Mouse (Mus musculus) lung, postnatal 36 days (tissue): ENCODE measurements around the gene Plaur.
A peak's percentile ranks its signal among the peaks of the same experiment; 100 is the strongest.

ENCODE experiments used
- DNase-seq: peaks from one replicate; pipeline ENCODE4 v3.0.0; 2022; ENCODE audit warnings: mixed read lengths

Plaur gene

DNA sequence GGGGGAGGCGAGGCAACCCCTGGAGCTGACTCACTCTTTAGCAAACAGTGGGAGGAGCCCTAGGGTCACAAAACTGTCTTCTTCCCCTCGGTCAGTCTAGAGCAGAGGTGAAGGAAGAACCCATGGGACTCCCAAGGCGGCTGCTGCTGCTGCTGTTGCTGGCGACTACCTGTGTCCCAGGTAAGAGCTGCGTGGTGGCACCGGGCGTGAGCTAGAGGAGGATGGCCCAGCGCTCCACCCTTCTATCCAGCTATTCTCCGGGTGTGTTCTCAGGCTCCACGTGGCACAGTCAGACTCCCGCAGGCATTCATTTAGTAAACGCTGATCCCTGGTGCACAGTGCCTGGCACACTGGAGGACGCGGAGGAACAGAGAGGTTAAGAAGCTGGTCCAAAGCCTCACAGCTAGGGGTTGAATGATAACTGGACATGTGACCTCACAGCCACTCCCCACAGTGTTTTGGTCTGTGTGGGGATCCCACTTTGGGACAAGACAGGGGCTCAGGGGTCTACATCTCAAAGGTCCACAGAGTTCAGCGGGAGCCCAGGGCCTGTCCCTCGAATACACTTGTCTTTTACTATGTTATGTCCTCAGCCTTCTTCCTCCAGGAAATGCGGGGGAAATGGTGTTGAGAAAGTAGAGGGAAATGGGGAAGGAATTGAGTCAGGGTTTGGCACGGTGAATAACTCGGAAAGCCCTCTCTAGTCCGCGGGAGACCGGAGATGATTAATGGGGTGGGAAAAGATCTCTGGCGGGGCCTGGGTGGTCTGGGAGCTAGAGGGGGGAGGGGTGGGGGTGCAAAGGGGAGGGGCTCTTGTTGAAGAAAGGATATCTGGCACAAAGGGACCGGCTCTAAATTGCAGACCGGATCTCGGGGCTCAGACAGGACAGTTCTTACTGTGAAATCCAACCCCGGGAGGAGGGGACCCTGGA, at the start of gene Plaur:
Gene Plaur, plus strand, starts transcription at position 97 of the 932 bp plus-strand sequence.
- peak; percentile 79 for DNase-seq

DNA sequence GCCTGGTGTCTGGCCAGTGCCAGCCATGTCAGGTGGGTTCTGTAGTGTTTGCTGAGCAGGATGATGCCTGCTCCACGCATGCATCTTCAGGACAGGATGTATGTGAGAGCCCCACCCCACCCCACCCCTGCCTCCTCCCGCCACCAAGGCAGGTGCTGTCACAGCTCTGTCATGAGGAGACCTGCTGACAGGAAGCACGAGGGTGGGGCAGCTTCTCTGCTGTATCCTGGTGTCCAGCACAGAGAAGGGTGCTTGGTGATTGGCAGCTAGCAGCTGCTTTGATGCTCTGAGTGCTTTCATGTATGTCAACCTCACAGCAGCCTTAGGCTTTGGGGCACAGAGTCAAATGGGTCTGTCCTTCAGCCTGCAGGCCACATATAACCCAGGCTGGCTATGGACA, 48.7 kb upstream of the Plaur start:
- peak; percentile 30 for DNase-seq

DNA sequence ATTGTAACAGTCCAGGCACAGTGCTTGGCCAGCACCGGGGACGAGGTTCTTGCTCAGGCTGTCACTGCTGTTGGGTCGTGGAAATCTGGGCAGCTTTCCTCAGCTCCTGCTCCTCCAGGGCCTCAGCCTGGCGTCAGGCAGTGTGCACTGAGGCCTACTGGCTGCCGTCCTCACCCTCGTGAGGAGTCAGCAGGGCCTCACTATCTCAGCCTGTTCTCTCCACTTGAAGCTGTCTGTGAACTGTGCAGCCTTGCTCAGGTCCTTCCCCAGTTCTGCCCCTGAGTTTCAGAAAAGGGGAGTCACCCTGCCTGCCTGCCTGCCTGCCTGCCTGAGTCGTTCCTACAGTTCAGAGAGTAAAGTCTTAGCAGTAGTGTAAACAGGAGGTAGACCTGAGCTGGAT, 47.0 kb upstream of the Plaur start:
- no peak for DNase-seq

DNA sequence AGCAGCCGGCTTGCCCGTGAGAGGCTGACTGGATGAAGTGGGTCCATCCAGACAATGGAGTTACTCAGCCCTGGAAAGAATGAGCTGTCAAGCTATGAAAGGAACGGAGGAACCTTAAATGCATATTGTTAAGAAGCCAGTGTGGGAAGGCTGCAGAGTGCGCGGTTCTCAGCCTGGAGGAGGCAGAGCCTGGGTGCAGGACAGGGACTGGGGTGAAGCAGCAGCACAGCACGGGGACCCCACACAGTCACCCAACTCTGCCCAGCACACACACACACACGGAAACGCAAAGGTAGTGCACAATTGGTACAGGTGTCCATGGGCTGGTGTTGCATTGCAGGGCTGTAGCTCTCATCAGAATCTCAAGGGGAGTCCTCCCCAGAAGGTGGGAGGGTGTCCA, 42.7 kb upstream of the Plaur start:
- DNase-seq, result no peak

DNA sequence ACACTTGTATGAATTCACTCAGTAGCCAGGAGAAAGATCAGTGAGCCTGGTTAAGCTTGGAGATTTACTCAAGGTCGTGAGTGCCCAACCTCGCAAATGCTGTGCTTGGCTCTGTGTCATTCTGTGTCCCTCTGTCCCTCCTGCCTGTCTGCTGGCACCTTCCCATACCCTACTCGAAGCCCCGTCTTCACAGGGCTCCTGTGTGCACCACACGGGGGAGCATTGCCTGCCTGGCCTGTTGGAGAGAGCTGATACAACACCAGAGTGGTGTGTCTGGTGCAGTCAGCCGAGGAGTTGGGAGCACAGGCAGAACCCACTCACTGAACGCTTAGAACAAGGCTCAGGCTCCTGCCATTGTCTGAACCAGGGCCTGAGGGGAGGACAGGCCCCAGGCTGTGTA, 40.6 kb upstream of the Plaur start:
- no peak for DNase-seq

DNA sequence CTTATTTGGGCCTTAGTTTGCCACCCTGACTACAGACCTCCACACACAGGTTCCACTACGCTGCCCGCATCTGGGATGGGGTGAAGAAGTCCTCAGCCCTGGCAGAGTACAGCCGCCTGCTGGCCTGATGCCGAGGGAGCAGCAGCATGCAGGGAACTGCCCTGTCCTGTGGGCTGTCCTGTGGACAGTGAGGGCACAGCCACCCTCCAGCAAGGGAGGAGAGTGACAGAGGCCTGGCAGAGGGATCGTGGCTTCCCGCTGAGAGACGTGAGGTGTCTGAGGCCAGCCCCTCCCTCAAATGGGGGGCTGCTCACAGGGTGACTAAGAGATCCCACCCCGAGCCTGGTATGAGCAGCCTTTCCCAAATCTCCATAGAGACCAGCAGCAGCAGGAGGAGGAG, 40.0 kb upstream of the Plaur start:
- DNase-seq, result no peak

DNA sequence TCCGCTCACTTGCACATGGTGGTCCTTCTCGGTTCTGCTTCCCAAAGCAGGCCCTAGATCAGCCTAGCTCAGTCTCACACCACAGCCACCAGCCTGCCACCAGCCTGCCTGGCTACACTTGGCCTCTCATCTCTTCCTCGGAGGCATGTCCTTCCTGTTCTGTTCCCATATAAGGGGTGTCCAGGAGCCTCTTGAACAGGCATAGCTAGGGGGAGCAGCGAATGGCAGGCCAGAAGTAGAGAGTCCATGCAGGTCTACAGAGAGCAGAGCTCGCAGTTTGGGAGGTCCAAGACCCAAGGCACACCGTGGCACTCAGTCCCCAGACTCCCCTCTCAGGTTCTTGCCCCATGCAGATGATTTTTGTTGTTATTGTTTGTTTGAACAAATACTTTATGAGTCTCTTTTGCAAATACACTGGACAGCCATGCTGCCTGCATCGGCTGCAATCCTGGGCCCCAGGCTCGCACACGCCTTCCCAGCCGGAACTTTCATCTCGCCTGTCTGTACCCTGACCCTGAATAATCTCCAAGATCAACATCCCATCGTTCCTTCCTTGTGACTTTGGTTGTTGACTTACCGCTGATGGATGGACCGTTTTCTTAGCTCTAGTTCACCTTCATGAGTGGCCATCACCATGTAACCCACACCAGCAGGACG, 39.0 kb upstream of the Plaur start:
- no peak for DNase-seq

DNA sequence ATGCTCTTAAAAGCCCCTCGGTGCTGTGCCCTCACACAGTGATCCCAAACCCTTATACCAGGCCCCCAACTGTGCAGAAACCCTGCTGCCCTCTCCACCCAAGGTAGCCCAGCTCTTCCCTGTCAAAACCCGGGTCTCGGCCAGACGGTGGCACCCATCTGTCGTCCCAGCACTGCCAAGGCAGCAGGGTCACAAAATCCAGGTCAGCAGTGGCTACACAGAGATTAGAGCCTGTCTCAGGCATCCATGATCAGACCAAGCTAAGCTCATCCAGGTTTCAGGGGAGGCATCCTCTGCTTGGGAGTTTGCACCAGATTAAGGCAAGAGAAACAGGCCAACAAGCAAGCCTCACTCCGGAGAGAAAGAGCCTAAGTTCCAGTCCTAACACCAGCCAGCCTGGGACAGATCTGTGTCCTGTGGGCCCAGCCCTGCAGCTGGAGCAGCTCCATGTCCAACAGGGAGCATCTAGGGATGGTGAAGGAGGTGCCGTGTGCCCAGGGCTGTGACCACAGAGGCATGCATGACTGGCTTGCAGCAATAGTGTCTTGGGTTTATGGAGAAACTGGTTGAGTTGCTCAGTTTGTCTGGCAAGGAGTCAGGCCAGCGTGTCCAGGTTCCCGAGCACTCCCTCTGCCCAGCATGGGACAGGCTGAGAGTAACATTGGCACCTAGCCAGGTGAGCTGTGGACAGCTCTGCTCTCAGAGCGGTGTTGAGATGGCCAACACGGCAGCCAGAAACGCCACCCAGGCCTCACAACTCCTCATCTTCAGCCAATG, 38.1 kb upstream of the Plaur start:
- peak; percentile 13 for DNase-seq

DNA sequence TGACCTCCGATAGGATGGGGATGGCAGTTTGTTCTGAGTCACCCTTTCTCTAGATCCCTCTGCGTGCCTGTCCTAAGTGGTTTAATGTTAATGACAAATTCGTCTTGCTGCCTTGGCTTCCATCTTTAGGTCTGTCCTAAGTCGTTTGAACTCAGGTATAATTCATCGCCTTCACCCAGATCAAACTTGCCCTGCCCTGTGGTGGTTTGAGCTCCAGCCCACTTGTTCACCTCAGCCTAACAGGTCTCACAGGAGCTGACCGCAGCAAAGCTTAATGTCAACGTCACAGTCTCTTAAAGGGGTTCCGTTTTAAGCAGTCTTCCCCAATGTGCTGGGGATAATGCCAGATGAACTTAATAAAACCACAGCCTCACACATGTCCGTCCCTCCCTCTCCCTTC, 36.4 kb upstream of the Plaur start:
- no peak for DNase-seq

DNA sequence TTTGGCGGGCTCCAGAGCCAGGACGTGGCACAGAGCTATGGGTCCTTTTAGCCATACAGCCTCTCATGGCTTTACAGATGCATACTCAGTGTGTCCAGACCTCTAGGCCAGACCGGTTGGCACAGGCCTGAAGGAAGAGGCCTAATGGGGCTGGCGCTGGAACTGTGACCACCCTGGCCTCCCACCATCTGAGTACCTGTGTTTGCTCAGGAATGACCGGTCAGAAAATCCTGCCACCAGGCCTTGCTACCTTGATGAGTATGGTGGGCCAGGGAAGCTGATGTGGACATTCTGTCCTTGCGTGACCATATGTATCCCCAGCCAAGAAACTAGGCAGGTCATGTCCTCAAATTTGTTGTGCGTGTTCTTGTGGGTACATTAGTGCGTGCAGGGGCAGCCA, 35.1 kb upstream of the Plaur start:
- no peak for DNase-seq

DNA sequence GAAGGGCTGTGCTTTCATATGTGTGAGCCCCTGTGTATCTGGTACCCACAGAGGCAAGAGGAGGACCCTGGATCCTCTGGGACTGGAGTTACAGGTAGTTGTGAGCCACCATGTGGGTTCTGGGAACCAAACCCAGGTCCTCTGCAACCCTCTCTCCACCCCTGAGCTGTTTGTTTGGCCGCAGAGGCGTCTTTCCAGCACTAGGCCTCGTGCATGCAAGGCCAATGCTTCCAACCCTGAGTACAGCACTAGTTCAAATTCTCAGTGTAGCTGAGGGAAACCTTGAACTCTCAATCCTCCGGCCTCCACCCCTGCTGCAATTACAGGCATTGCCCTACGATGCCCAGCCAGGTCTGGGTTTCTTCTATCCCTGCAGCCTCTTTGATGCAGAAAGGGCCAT, 33.6 kb upstream of the Plaur start:
- no peak for DNase-seq

DNA sequence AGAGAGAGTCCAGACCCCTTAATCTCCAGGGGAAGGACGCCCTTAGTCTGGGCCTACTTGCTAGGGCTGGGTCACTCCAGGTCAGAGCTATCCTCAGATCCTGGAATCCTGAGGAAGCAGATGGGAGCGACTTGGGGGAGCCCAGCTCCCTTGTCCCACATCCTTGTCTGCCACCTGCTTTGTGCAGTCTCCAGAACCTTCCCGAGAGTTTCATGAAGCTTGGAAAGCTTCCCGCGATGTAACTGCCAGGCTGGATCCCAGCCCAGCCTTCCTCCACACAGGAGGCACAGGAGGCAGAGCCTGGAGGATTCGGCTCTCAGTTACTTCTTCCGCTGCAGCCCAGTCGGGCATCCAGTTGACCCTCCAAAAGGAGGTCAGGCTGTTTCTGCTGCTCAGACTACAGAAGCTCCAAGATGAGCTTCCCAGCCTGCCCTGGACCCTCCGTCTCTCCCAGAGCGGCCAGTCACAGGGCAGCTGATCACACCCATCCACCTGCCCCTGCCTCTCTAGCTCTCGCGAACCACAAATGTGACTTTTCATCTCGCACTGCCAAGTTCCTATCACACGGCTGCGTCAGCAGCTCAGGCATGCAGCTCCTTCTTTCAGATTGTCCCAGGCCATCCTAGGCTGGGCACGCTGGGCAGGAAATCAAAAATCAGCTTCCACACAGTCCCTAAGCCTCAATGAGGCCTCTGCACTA, 32.7 kb upstream of the Plaur start:
- DNase-seq, result no peak

DNA sequence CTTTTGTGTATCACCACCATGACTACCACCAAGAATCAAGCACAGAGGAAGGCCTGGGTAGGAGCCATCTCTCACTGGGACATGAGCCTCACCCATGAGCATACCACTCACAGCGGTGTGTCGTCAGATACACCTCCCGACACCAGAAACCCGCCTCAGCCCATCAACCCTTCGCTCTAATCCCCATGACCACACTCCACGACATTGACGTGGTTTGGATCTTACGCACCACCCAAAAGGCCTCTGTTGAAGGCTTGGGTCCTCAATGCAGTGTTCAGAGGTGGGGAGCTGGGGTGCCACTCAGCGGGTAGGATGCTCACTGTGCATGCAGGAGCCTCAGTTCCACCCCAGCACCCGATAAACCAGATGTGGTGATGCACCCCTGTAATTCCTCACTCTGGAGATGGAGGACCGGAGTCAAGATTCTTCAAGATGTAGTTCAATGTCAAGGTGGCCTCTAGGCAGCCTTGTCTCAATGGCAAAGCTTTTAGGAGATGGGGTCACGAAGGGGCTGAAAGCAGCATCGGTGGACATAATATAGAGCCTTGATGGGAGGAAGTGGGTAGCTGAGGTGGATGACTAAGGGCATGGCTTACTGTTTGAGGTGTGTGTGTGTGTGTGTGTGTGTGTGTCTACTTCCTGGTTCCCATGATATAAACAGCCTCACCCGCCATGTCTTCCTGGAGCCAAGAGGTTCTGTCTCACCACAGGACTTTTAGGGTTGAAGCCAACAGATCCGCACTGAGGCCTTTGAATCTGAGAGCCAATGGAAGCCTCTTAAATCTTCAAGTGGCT, 31.5 kb upstream of the Plaur start:
- DNase-seq, result no peak

DNA sequence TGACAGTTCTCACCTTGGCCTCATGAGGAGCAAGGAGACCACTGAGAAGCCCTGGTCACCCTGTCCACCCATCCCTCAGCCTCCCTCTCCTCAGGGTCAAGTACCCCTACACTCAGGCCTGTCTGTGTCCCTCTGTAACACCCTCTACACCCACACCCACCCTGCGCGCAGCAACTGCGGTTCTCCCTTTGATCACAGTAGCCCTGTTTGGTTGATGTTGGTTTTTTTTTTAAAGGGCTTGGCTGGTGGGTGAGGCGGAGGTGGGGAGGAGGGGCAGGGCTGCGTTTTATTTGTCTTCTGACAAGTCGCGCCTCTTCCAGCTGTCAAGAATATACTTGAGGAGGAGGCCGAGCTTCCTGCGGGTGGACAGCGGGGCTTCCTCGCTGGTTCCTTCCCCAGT, 30.6 kb upstream of the Plaur start:
- no peak for DNase-seq

DNA sequence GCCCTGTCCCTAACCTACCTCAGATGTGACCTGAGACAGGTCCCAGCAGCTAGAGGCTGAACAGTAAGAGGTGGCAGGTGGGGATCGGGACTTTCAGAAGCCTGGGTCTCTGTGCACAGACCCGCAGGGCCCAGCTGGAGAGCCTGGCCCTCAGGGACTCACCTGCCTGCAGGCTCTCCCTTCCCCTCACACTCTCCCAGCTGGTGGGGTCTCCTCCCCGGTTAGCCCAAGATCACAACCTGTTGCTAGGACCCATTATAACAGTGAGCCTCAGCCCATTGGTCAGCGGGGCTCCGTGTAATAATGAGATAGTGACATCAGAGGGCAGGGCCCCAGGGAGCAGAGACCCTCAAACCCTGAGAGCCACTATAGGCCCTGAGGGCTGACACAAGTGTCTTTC, 27.0 kb upstream of the Plaur start:
- DNase-seq, result no peak

DNA sequence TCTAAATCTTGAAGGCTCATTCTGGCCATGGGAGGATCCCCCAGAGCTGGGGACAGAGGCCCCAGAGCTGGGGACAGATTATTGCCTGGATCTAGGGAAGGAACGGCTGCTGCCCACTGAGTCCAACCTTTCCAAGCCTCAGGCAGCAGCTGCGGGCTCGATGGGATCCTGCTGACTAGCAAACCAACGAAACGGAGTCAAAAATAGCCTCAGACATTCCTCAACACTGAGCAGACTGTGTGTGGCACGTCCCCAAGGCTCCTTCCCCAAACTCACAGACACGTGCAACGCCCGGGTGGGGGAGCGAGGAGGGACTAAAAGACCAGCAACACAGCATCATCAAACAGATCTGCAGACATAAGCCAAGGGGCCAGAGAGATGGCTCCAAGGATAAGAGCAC, 24.3 kb upstream of the Plaur start:
- DNase-seq, result no peak

DNA sequence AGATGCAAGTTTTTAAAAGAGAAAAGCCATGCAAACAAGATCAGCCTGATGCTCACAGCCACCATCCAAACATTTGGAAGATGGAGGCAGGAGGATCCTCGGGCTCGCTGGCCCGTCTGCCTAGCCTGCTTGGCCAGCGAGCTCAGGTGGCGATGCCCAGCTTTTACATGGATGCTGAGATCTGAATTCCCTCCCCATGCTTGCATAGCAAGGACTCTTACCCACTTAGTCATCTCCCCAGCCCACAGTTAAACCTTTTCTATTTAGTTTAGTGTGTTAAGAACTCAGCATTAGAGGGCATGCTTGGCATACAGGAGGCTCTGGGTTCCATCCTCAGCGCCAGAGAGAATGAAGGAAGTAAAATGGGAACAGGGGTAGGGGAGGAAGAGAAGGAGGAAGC, 23.1 kb upstream of the Plaur start:
- DNase-seq, result no peak

DNA sequence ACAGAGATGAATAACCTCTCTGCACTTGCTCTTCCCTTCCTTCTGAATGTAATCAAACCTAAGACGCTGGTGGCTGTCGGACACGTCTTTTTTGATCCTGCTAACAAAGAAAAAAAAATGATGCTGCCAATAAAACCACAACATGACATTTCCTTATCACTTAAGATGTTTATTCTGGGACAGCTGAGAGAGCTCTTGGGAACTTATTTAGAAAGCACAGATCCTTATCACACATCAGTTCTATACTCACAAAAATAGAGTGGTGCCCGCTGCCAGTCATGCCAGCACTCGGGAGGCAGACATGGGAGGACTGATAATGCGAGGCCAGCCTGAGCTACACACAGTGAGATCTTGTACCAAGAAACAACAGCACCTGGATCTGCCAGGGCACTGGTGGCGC, 22.4 kb upstream of the Plaur start:
- no peak for DNase-seq

DNA sequence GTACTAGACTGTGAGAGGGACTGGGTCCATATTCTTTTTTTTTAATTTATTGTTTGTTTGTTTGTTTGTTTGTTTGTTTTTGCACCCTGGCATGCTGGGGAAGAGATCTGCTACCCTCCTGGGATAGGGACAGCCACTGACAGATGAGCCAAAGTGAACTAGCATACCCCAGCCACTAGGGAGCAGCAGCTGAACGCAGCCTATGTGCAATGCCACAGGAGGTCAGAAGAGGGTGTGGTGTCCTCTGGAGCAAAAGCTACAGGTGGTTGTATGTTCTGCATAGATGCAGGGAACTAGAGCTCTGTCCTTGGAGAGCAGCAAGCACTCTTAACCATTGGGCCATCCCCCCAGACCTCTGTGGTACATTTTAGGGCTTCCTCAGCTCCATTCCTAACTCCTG, 20.5 kb upstream of the Plaur start:
- DNase-seq, result peak; percentile 87

DNA sequence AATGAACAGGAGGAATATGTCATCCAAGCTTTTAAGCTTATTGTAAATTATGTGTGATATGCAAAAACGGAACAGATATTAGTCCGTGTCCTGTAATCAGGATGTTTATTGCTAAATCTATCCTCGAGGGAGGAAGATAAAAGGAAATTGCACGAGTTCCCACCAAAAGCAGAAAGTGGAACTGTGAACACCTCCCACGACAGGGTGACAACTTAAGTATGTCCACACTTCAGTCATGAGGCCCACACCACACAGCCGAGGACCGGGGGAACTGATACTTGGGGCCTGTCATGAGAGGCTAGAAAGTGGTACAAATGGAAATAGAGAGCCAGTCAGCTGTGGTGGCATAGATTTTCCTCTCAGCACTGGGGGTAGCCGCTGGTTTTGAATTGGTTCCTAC, 20.0 kb upstream of the Plaur start:
- DNase-seq, result peak; percentile 68

DNA sequence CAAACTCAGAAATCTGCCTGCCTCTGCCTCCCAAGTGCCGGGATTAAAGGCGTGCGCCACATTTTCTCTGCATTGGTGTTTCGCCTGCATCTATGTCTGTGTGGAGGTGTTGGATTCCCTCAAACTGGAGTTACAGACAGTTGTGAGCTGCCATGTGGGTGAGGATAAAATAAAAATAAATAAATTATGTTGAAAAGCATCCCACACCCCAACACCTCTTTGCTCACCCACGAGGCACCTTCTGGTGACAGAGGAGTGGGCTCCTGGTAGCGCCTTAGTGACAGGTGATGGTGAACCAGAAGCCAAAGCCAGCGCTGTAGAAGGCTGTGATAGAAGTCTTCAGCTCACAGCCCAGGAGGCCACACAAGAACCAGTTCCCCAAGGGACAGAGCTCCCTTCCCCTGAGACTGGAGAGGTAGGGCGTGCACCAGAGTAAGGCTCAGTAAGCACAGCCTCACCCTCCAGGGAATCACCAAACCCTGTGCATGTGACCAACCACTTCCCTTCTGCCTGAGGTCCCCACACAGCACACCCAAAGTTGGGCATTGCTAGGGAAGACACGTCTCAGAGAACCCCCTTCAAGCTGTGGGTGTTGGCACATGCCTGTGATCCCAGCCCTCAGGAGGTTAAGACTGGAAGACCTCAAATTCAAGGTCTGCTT, 16.9 kb upstream of the Plaur start:
- DNase-seq, result peak; percentile 76
